Mouse (Mus musculus) intestine, postnatal 0 days (tissue): ENCODE data around the gene Cyth1. TPM values are rescaled to one million over a fixed set of nuclear protein-coding genes. Genes with fewer than 3 reads are reported as not detected.

Experiments
- ATAC-seq: fragments of 200-750 bp; cut with Nextera tagmentation; 2 replicates; pipeline ENCODE4 v1.8.0; 2017; ENCODE audit warnings: mild to moderate bottlenecking, moderate TSS enrichment, moderate library complexity
- H3K27ac ChIP-seq: fragments of 300-500 bp; sonication (generic); 2 replicates; pipeline ENCODE4 v1.5.1; 2014; ENCODE audit warnings: mild to moderate bottlenecking, low read depth, low read length, moderate library complexity
- H3K27me3 ChIP-seq: fragments of 300-500 bp; sonication (generic); replicated peaks from 2 replicates; pipeline ENCODE4 v1.6.1; 2014; ENCODE audit warnings: low read length, mixed read lengths; ENCODE audit not compliant: control insufficient read depth, insufficient read depth
- H3K36me3 ChIP-seq: fragments of 300-500 bp; sonication (generic); 2 replicates; pipeline ENCODE4 v1.6.1; 2014; ENCODE audit warnings: mild to moderate bottlenecking, moderate library complexity; ENCODE audit not compliant: control insufficient read depth, insufficient read depth
- H3K4me1 ChIP-seq: fragments of 300-500 bp; sonication (generic); replicated peaks from 2 replicates; pipeline ENCODE4 v1.6.1; 2014; ENCODE audit warnings: antibody characterized with exemption, low read length, mixed read lengths; ENCODE audit not compliant: control insufficient read depth, insufficient read depth
- H3K4me2 ChIP-seq: fragments of 300-500 bp; sonication (generic); replicated peaks from 2 replicates; pipeline ENCODE4 v1.6.1; 2014; ENCODE audit warnings: low read depth, mild to moderate bottlenecking, moderate library complexity
- H3K4me3 ChIP-seq: fragments of 300-500 bp; sonication (generic); 2 replicates; pipeline ENCODE4 v1.5.1; 2014; ENCODE audit warnings: low read depth, low read length
- H3K9ac ChIP-seq: fragments of 300-500 bp; sonication (generic); 2 replicates; pipeline ENCODE4 v1.6.1; 2014; ENCODE audit warnings: mild to moderate bottlenecking, low read depth, low read length
- H3K9me3 ChIP-seq: fragments of 300-500 bp; sonication (generic); 2 replicates; pipeline ENCODE4 v1.6.1; 2016; ENCODE audit warnings: mixed run types; ENCODE audit not compliant: control insufficient read depth
- CTCF ChIP-seq: sonication (generic); IDR thresholded peaks from 2 replicates; pipeline ENCODE4 v1.5.1; 2016; ENCODE audit warnings: low read depth, mild to moderate bottlenecking, control low read depth, antibody characterized with exemption, moderate library complexity
- WGBS: fragments of 180-500 bp; shearing (Covaris S2); extraction: QIAGEN DNeasy Blood & Tissue Kit; methylation state at CpG from one replicate; pipeline ENCODE4 v1.1.7; 2014; 5-methylcytosine and 5-hydroxymethylcytosine counted together
- polyA plus RNA-seq: library from polyadenylated mRNA; unstranded; fragments of >200 nt; fragmentation: Nextera tagmentation; extraction: Ambion mirVana; gene quantifications from 2 replicates; pipeline ENCODE4 v1.2.1, GENCODE M21; 2015

Cyth1 gene
- polyA plus RNA-seq, 1 experiment from 2014 or later, result 10.9 TPM

DNA sequence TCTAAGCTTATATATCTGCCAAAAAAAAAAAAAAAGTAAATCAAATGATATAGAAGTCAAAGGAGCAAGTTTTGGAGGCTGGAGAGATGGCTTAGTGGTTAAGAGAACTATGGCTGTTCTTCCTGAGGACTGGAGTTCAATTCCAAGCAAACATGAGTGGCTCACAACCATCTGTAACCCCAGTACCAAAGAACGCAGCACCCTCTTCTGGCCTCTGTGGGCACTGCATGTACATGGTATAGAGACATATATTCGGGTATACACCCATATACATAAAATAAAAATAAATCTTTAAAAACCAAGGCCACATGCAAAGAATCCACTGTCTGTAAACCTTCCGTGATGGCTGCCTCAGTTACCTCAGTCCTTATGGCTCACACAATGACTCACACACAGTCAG lies 21.4 kb upstream of the Cyth1 start:
- H3K27me3 ChIP-seq, result no peaks in the 10 kb centered on the region
- peak; percentile 45 for TF ChIP-seq CTCF
- no peak overlapping the region for H3K27ac ChIP-seq
- 93% methylated on average over 3 of the region's 3 CpGs for WGBS
- no peaks in the 10 kb centered on the region for H3K9me3 ChIP-seq
- H3K9ac ChIP-seq, result no peak overlapping the region
- H3K4me2 ChIP-seq, result no peak overlapping the region
- no peaks in the 10 kb centered on the region for H3K4me1 ChIP-seq
- no peak for ATAC-seq
- peaks cover 75% of the 10 kb centered on the region for H3K36me3 ChIP-seq
- H3K4me3 ChIP-seq, result no peak overlapping the region

- H3K9me3 ChIP-seq, result no peaks in the 10 kb centered on the region
- H3K4me2 ChIP-seq, result no peak overlapping the region
- no peaks in the 10 kb centered on the region for H3K4me1 ChIP-seq
- 83% methylated on average over 7 of the region's 7 CpGs for WGBS
- H3K36me3 ChIP-seq, result peaks cover 77% of the 10 kb centered on the region
- peak; percentile 39; the same call in 1 of the 2 replicates for TF ChIP-seq CTCF
- no peak for ATAC-seq
- no peak overlapping the region for H3K4me3 ChIP-seq
- no peaks in the 10 kb centered on the region for H3K27me3 ChIP-seq
- no peak overlapping the region for H3K9ac ChIP-seq
- no peak overlapping the region for H3K27ac ChIP-seq
Observed at GRCm38 (mm10) chr11:118266666-118267046, 18.3 kb upstream of the Cyth1 start.

DNA sequence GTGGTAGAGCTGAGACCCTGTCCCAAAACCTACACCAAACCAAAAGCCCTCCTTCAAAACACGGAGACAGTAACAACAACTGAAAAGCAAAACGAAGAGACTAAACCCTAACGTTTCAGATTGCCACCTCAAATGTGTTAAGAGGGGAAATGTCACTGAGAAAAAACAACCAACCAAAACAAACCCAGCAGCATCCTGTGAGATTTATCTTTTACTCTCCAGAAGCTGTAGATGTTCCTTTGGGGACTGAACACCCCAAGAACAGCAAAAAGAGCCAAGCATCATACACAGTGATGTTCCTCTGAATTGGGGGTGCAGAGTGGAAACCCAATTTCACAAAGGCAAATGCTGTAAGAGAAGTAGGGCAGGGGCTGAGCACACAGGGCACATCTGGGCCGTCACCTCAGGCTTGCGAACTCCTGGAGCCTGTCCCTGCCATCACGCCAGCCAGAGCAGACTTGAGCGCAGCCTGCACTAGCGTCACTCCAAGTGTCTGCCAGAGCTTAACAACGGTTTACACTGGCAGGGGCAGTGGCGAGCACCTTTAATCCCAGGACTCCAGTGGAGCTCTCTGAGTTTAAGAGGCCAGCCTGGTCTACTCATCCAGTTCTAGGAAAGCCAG lies 17.8 kb upstream of the Cyth1 start:
- peaks cover 77% of the 10 kb centered on the region for H3K36me3 ChIP-seq
- H3K4me1 ChIP-seq, result no peaks in the 10 kb centered on the region
- no peak overlapping the region; the same call in 1 of the 2 replicates for H3K27ac ChIP-seq
- TF ChIP-seq CTCF, result no peak
- H3K4me2 ChIP-seq, result no peak overlapping the region
- H3K9me3 ChIP-seq, result no peaks in the 10 kb centered on the region
- no peak overlapping the region for H3K4me3 ChIP-seq
- no peak for ATAC-seq
- no peak overlapping the region for H3K9ac ChIP-seq
- 82% methylated on average over 10 of the region's 10 CpGs for WGBS
- no peaks in the 10 kb centered on the region for H3K27me3 ChIP-seq

- H3K9ac ChIP-seq, result no peak overlapping the region
- no peaks in the 10 kb centered on the region for H3K27me3 ChIP-seq
- peak; percentile 88 for ATAC-seq
- TF ChIP-seq CTCF, result no peak
- no peaks in the 10 kb centered on the region for H3K4me1 ChIP-seq
- H3K4me2 ChIP-seq, result no peak overlapping the region
- WGBS, result 49% methylated on average over 11 of the region's 11 CpGs
- no peak overlapping the region for H3K4me3 ChIP-seq
- no peaks in the 10 kb centered on the region for H3K9me3 ChIP-seq
- H3K36me3 ChIP-seq, result peaks cover 79% of the 10 kb centered on the region
- no peak overlapping the region; the same call in 1 of the 2 replicates for H3K27ac ChIP-seq
Observed at GRCm38 (mm10) chr11:118265621-118266020, 17.2 kb upstream of the Cyth1 start.

DNA sequence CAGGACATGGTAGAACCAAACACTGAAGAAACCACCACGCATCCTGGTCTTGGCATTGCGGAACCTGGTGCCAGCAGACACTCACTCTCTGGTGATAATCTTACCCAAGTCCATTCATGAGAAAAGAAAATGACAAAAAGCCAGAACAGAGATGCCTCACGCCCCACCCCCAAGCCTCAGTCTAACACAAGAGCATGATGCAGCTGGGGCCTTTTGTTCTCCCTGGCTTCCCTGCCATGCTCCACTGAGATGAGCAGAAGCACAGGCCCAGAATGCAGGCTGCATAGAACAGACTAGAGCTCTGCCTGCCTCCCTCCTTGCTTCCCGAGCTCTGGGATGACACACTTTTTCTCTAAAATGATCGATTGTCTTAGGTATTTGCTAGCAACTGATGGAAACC lies 14.8 kb upstream of the Cyth1 start:
- no peak for TF ChIP-seq CTCF
- H3K27me3 ChIP-seq, result no peaks in the 10 kb centered on the region
- H3K4me1 ChIP-seq, result no peaks in the 10 kb centered on the region
- H3K4me3 ChIP-seq, result no peak overlapping the region
- 92% methylated on average over 5 of the region's 5 CpGs for WGBS
- no peak for ATAC-seq
- no peak overlapping the region for H3K27ac ChIP-seq
- H3K9ac ChIP-seq, result no peak overlapping the region
- H3K9me3 ChIP-seq, result no peaks in the 10 kb centered on the region
- peaks cover 80% of the 10 kb centered on the region for H3K36me3 ChIP-seq
- no peak overlapping the region for H3K4me2 ChIP-seq

- 94% methylated on average over 8 of the region's 8 CpGs for WGBS
- Histone ChIP-seq H3K27me3 (no peaks in the 10 kb centered on the region), H3K4me2 (no peak overlapping the region), H3K36me3 (peaks cover 81% of the 10 kb centered on the region), H3K27ac (no peak overlapping the region; the same call in 1 of the 2 replicates), H3K4me1 (no peaks in the 10 kb centered on the region), H3K4me3 (no peak overlapping the region), H3K9me3 (no peaks in the 10 kb centered on the region), H3K9ac (no peak overlapping the region)
- no peak for ATAC-seq
- TF ChIP-seq CTCF, result no peak
Observed at GRCm38 (mm10) chr11:118260081-118260480, 11.7 kb upstream of the Cyth1 start.
